In the genomic region with DNA sequence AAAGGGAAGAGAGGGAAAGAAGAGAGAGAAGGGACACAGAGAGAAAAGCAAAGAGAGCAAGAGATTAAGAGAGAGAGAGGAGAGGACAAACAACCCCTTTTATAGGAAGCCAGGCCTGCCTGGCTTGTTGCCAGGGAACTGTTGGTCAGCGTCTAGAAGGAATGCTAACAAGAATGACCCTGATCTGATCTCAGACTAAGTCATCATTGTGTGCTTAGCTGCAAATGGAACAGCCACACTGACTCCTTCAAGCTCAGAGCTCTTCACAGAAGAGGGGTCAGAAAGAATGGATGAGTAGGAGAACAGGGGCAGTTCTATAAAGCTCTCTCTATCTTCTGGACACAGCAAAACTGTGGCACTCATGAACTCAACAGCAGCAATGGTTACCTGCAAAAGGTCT, we compare ENCODE assay signal across 14 mouse cellular contexts.
DNase-seq lines count a peak whose midpoint lies in the region; ATAC-seq lines count a peak whose summit lies in the region.
"Had no signal": no experiment of that assay in that cellular context is flagged by ENCODE, and none has a peak within 500 bp of the region (broad histone marks: within the 10 kb centered on the region; RNA-seq: fewer than 3 reads in every experiment).

No protein-coding gene starts in this region.

- H3K27ac ChIP-seq in kidney, embryonic 14.5 days (ENCODE audit: low read depth, low read length): no peak overlapping the region
- H3K27ac ChIP-seq: forebrain, embryonic 15.5 days; hindbrain, embryonic 13.5 days; liver, embryonic 15.5 days had no signal

- H3K9me3 ChIP-seq in kidney, embryonic 14.5 days (ENCODE audit: control insufficient read depth, low read length): no peaks in the 10 kb centered on the region
- H3K9me3 ChIP-seq: forebrain, embryonic 15.5 days; hindbrain, embryonic 13.5 days; liver, embryonic 15.5 days had no signal

- no peak overlapping the region for H3K9ac ChIP-seq in kidney, embryonic 14.5 days (ENCODE audit: low read depth, low read length)
- H3K9ac ChIP-seq: forebrain, embryonic 15.5 days; hindbrain, embryonic 13.5 days; liver, embryonic 15.5 days had no signal

- DNase-seq in cerebellum, postnatal 10 days: peak; percentile 24 to 33
- DNase-seq in cerebellum, adult 9-11 months: no peak
- DNase-seq in kidney, postnatal 14 days: peak; percentile 10
- DNase-seq in 3T3-L1 (ENCODE audit: low read depth, low spot score): peak; percentile 15
- DNase-seq in kidney, postnatal 36 days: peak; percentile 20 to 60
- no peak for DNase-seq in thymus, postnatal 25 days
- DNase-seq in MN1 (ENCODE audit: low spot score): no peak
- DNase-seq: B cell, adult 2 months; right cerebral cortex, adult 18-20 months had no signal

- H3K4me1 ChIP-seq in kidney, embryonic 14.5 days (ENCODE audit: control insufficient read depth, insufficient read depth, low read length): no peaks in the 10 kb centered on the region
- H3K4me1 ChIP-seq: forebrain, embryonic 15.5 days; hindbrain, embryonic 13.5 days; liver, embryonic 15.5 days had no signal

- H3K27me3 ChIP-seq in kidney, embryonic 14.5 days (ENCODE audit: control insufficient read depth, insufficient read depth, low read length): no peaks in the 10 kb centered on the region
- H3K27me3 ChIP-seq: forebrain, embryonic 15.5 days; hindbrain, embryonic 13.5 days; liver, embryonic 15.5 days had no signal

- H3K4me2 ChIP-seq in kidney, embryonic 14.5 days (replicated peaks; ENCODE audit: low read depth, low read length): no peak overlapping the region
- H3K4me2 ChIP-seq: forebrain, embryonic 15.5 days; hindbrain, embryonic 13.5 days; liver, embryonic 15.5 days had no signal

- WGBS in kidney, embryonic 14.5 days: 28% methylated on average over 1 of the region's 1 CpGs

- H3K4me3 ChIP-seq in kidney, embryonic 14.5 days (ENCODE audit: low read length): no peak overlapping the region
- H3K4me3 ChIP-seq: forebrain, embryonic 15.5 days; hindbrain, embryonic 13.5 days; liver, embryonic 15.5 days had no signal

- no peak for ATAC-seq in kidney, embryonic 14.5 days (ENCODE audit: low FRiP score, low TSS enrichment)
- ATAC-seq: forebrain, embryonic 15.5 days; Patski had no signal

- H3K36me3 ChIP-seq in kidney, embryonic 14.5 days (ENCODE audit: control insufficient read depth, insufficient read depth, low read length): no peaks in the 10 kb centered on the region
- H3K36me3 ChIP-seq: forebrain, embryonic 15.5 days; hindbrain, embryonic 13.5 days; liver, embryonic 15.5 days had no signal

Comparison
In these comparisons a context has a peak if more than half of its experiments do, and no peak if none do; other contexts are left out.
1. DNase-seq: peak in cerebellum, postnatal 10 days (2 of 2), kidney, postnatal 14 days (single experiment), 3T3-L1 (single experiment) and kidney, postnatal 36 days (2 of 2); none in cerebellum, adult 9-11 months (single experiment), thymus, postnatal 25 days (single experiment) and MN1 (single experiment).